Mouse (Mus musculus) limb, embryonic 15.5 days (tissue): ENCODE measurements around the gene Atp7a. TPM values are rescaled to one million over a fixed set of nuclear protein-coding genes. Genes with fewer than 3 reads are reported as not detected.

Source experiments
- polyA plus RNA-seq: library from polyadenylated mRNA; unstranded; fragments of >200 nt; fragmentation: Nextera tagmentation; extraction: Ambion mirVana; gene quantifications from 2 replicates; pipeline ENCODE4 v1.2.1, GENCODE M21; 2015

Atp7a gene
- polyA plus RNA-seq, 1 experiment from 2014 or later = 24.0 TPM

Other genes starting within 250 kb of the Atp7a start
- 170 and 178 TPM in 2 replicates for gene Atrx, start 97.9 kb upstream of the Atp7a start, polyA plus RNA-seq
- 64.2 and 64.4 TPM in 2 replicates for gene Magt1, start 15.4 kb upstream of the Atp7a start, polyA plus RNA-seq
- 342 and 357 TPM in 2 replicates for gene Cox7b, start 11.6 kb upstream of the Atp7a start, polyA plus RNA-seq
- gene Tlr13, start 115.9 kb downstream of the Atp7a start, polyA plus RNA-seq = 0.97 and 1.2 TPM in 2 replicates
- 373 and 387 TPM in 2 replicates for gene Pgk1, start 159.8 kb downstream of the Atp7a start, polyA plus RNA-seq
- gene Taf9b, start 193.9 kb downstream of the Atp7a start, polyA plus RNA-seq = 7.8 and 9.8 TPM in 2 replicates
- gene Fnd3c2, start 228.1 kb downstream of the Atp7a start, polyA plus RNA-seq = not detected in 2 replicates